Mouse (Mus musculus) inflammation-experienced regulatory T-cells (primary cell): Measurements from ENCODE around the gene 1700042G07Rik. TPM values are rescaled to one million over a fixed set of nuclear protein-coding genes. Genes with fewer than 3 reads are reported as not detected.

Experiments used
- polyA plus RNA-seq, 2 experiments: library from polyadenylated mRNA; unstranded; fragments of 100-300 nt; shearing (Covaris generic); gene quantifications; one replicate each; pipeline ENCODE4 v1.2.1; 2017

1700042G07Rik gene
- polyA plus RNA-seq, result not detected

GRCm38 (mm10) chr4:116173072-116173471 is at the start of gene 1700042G07Rik, which contains the start of gene Gm49337:
Gene 1700042G07Rik, plus strand, starts transcription at chr4:116173372.
Gene Gm49337, plus strand, starts transcription at chr4:116173384.

GRCm38 (mm10) chr4:116123602-116124519 is 49.3 kb upstream of the 1700042G07Rik start, which contains the start of the genes Rad54l and Pomgnt1:
Gene Rad54l, minus strand, starts transcription at chr4:116123690.
Gene Pomgnt1, plus strand, starts transcription at chr4:116123840.

DNA sequence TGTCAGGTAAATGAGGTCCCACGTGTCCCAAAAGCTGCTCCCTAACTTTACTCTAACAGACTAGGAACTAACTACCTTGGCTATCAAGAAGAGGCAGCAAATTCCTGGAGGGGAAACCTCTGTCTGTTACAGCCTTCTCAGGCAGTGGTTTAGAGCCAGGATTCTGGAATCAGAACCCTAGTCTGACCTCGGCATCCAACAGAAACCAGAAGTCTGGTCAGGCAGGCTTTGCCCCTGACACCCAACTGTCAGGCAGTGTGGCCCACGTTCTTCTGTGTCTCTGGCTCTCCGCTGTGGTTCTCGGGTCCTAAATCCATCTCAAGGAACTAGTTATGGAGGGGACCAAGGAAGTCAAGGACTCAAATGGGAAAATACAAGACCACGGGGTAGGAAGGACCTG is 21.9 kb upstream of the 1700042G07Rik start, which contains the start of gene Lurap1:
Gene Lurap1, minus strand, starts transcription at position 101 of the 400 bp plus-strand sequence.

GRCm38 (mm10) chr4:116167404-116167803 is 5.8 kb upstream of the 1700042G07Rik start, which contains the start of gene Tspan1:
Gene Tspan1, minus strand, starts transcription at chr4:116167601.

DNA sequence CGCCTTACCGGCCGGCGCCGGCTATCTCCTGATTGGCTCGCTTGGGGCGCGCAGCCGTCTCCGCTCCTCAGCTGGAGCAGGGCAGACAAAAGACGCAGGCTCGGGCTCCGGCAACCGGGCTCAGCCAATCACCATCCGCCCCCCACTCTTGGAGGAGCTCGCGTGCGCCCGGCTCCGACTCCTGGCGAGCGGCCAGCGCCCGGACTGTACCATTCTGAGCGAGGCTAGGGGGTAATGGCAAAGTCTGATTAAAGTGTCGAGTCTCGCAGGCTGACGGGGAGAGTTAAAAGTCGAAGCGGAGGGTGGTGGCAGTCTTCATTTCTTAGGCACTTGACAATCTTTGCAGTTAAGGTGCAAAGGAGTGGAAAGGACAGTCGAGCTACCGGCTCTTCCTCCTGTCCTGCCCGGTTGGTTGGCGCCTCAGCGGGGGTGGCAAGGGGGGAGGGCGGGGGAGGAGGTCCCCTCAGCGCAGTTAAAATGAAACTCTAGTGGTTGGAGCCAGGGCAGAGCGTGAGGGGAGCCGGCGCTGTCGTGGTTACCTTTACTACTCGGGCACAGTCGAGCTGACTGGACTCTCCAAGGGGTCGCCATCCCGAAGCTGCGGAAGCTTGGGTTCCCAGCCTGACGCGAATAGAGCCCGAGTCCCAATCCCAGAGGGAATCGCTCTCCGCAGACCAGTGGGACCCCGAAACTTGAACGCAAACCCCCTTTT is 48.1 kb downstream of the 1700042G07Rik start, which contains the start of gene Pik3r3:
Gene Pik3r3, plus strand, starts transcription at position 479 of the 712 bp plus-strand sequence.

Other genes starting within 250 kb of the 1700042G07Rik start
- gene Dmbx1, start 233.4 kb upstream of the 1700042G07Rik start, polyA plus RNA-seq, result 1 to 10 TPM in 1 of 2 experiments, under 1 TPM in 1; 0.04 to 2.1 TPM
- gene Faah, start 155.4 kb upstream of the 1700042G07Rik start, polyA plus RNA-seq, result 100 to 1,000 TPM; 126 to 198 TPM
- 10 to 100 TPM; 23.5 to 25.0 TPM for gene Nsun4, start 119.5 kb upstream of the 1700042G07Rik start, polyA plus RNA-seq
- gene Uqcrh, start 98.3 kb upstream of the 1700042G07Rik start, polyA plus RNA-seq, result 100 to 1,000 TPM; 365 to 424 TPM
- gene Lrrc41, start 98.1 kb upstream of the 1700042G07Rik start, polyA plus RNA-seq, result 10 to 100 TPM; 38.4 to 39.0 TPM
- 1 to 10 TPM; 2.5 to 4.4 TPM for gene Rad54l, start 49.7 kb upstream of the 1700042G07Rik start, polyA plus RNA-seq
- 10 to 100 TPM; 27.6 to 41.3 TPM for gene Pomgnt1, start 49.5 kb upstream of the 1700042G07Rik start, polyA plus RNA-seq
- under 1 TPM; 0.13 to 0.34 TPM for gene Lurap1, start 22.0 kb upstream of the 1700042G07Rik start, polyA plus RNA-seq
- gene Tspan1, start 5.8 kb upstream of the 1700042G07Rik start, polyA plus RNA-seq, result under 1 TPM in 1 of 2 experiments, not detected in 1; 0.32 TPM
- not detected for gene Gm49337, start within 50 bp of the 1700042G07Rik start, polyA plus RNA-seq
- 1 to 10 TPM; 3.8 to 5.7 TPM for gene Pik3r3, start 48.2 kb downstream of the 1700042G07Rik start, polyA plus RNA-seq